Mouse (Mus musculus) kidney, adult 9 months (tissue): ENCODE measurements around the gene Usp3.

Experiments
- DNase-seq: peaks from one replicate; pipeline ENCODE4 v3.0.0; 2022

Gene Usp3

GRCm38 (mm10) chr9:66601006-66601405 lies 8.1 kb upstream of the Usp3 start:
- DNase-seq: no peak

GRCm38 (mm10) chr9:66600551-66600950 lies 7.6 kb upstream of the Usp3 start:
- no peak for DNase-seq

GRCm38 (mm10) chr9:66599577-66599976 lies 6.6 kb upstream of the Usp3 start:
- DNase-seq: peak; percentile 68

GRCm38 (mm10) chr9:66598636-66599035 lies 5.7 kb upstream of the Usp3 start:
- DNase-seq: no peak

GRCm38 (mm10) chr9:66597480-66598215 lies 4.7 kb upstream of the Usp3 start:
- no peak for DNase-seq

- no peak for DNase-seq
Measured at GRCm38 (mm10) chr9:66597076-66597475, 4.1 kb upstream of the Usp3 start.

GRCm38 (mm10) chr9:66595722-66596675 lies 3.1 kb upstream of the Usp3 start:
- DNase-seq: peak; percentile 74

- DNase-seq: peak; percentile 93
Measured at GRCm38 (mm10) chr9:66594061-66594460, 1.1 kb upstream of the Usp3 start.

GRCm38 (mm10) chr9:66593613-66593969 lies 649 bp upstream of the Usp3 start:
- no peak for DNase-seq

GRCm38 (mm10) chr9:66591851-66592645 lies 894 bp downstream of the Usp3 start:
- peak; percentile 64 for DNase-seq

GRCm38 (mm10) chr9:66590051-66590450 lies 2.9 kb downstream of the Usp3 start:
- no peak for DNase-seq

GRCm38 (mm10) chr9:66587016-66587415 lies 5.9 kb downstream of the Usp3 start:
- DNase-seq: no peak

GRCm38 (mm10) chr9:66586533-66586932 lies 6.4 kb downstream of the Usp3 start:
- no peak for DNase-seq

- no peak for DNase-seq
Measured at GRCm38 (mm10) chr9:66585191-66585590, 7.8 kb downstream of the Usp3 start.

- DNase-seq: no peak
Measured at GRCm38 (mm10) chr9:66584176-66584575, 8.8 kb downstream of the Usp3 start.

GRCm38 (mm10) chr9:66583244-66583643 lies 9.7 kb downstream of the Usp3 start:
- no peak for DNase-seq

GRCm38 (mm10) chr9:66581694-66582093 lies 11.2 kb downstream of the Usp3 start:
- no peak for DNase-seq

GRCm38 (mm10) chr9:66580722-66581121 lies 12.2 kb downstream of the Usp3 start:
- DNase-seq: no peak

- peak; percentile 72 for DNase-seq
Measured at GRCm38 (mm10) chr9:66575878-66576238, 17.1 kb downstream of the Usp3 start.

- no peak for DNase-seq
Measured at GRCm38 (mm10) chr9:66575041-66575877, 17.7 kb downstream of the Usp3 start.

- no peak for DNase-seq
Measured at GRCm38 (mm10) chr9:66571986-66572700, 20.8 kb downstream of the Usp3 start.

GRCm38 (mm10) chr9:66562215-66562614 lies 30.7 kb downstream of the Usp3 start:
- no peak for DNase-seq
